Mouse (Mus musculus) hindbrain, postnatal 0 days (tissue): ENCODE results near the gene Arsj. TPM values are rescaled to one million over a fixed set of nuclear protein-coding genes. Genes with fewer than 3 reads are reported as not detected.
A peak's percentile ranks its signal among the peaks of the same experiment; 100 is the strongest.

Source experiments
- ATAC-seq: fragments of 200-750 bp; cut with Nextera tagmentation; 2 replicates; pipeline ENCODE4 v1.8.0; 2017; ENCODE audit warnings: mild to moderate bottlenecking, moderate TSS enrichment, moderate library complexity
- DNase-seq: peaks from one replicate; pipeline ENCODE4 v3.0.0-alpha.2; 2015; ENCODE audit warnings: low spot score
- H3K27ac ChIP-seq: fragments of 300-500 bp; sonication (generic); 2 replicates; pipeline ENCODE4 v1.5.1; 2014; ENCODE audit warnings: mild to moderate bottlenecking
- H3K27me3 ChIP-seq: fragments of 300-500 bp; sonication (generic); 2 replicates; pipeline ENCODE4 v1.6.1; 2014; ENCODE audit warnings: low read length, mixed read lengths; ENCODE audit not compliant: insufficient read depth
- H3K36me3 ChIP-seq: fragments of 300-500 bp; sonication (generic); 2 replicates; pipeline ENCODE4 v1.6.1; 2014; ENCODE audit warnings: low read length, mixed read lengths; ENCODE audit not compliant: insufficient read depth
- H3K4me1 ChIP-seq: fragments of 300-500 bp; sonication (generic); 2 replicates; pipeline ENCODE4 v1.6.1; 2014; ENCODE audit warnings: antibody characterized with exemption, low read length, mixed read lengths; ENCODE audit not compliant: insufficient read depth
- H3K4me2 ChIP-seq: fragments of 300-500 bp; sonication (generic); 2 replicates; pipeline ENCODE4 v1.6.1; 2014; ENCODE audit warnings: low read depth, mild to moderate bottlenecking, low read length, moderate library complexity, mixed read lengths
- H3K4me3 ChIP-seq: fragments of 300-500 bp; sonication (generic); 2 replicates; pipeline ENCODE4 v1.5.1; 2014; ENCODE audit warnings: low read length
- H3K9ac ChIP-seq: fragments of 300-500 bp; sonication (generic); replicated peaks from 2 replicates; pipeline ENCODE4 v1.6.1; 2014; ENCODE audit warnings: mild to moderate bottlenecking, low read length, moderate library complexity, mixed read lengths
- H3K9me3 ChIP-seq: fragments of 300-500 bp; sonication (generic); 2 replicates; pipeline ENCODE4 v1.6.1; 2016; ENCODE audit warnings: low read length, mixed read lengths
- CTCF ChIP-seq: IDR thresholded peaks from 2 replicates; pipeline ENCODE4 v1.5.1; 2016; ENCODE audit warnings: antibody characterized with exemption, control low read depth, low read depth
- WGBS: fragments of 180-500 bp; shearing (Covaris S2); extraction: QIAGEN DNeasy Blood & Tissue Kit; methylation state at CpG from one replicate; pipeline ENCODE4 v1.1.7; 2014; 5-methylcytosine and 5-hydroxymethylcytosine counted together
- polyA plus RNA-seq: library from polyadenylated mRNA; unstranded; fragments of >200 nt; fragmentation: Nextera tagmentation; extraction: Ambion mirVana; gene quantifications from 2 replicates; pipeline ENCODE4 v1.2.1, GENCODE M21; 2015
- total RNA-seq: library from RNA; depleted of rRNA; stranded (reverse); fragments of >200 nt; gene quantifications from 2 replicates; pipeline ENCODE4 v1.2.3, GENCODE M21; 2014

The Arsj gene
- total and polyA plus RNA-seq, 2 experiments from 2014 or later = 0.65 to 1.7 TPM

- no peak overlapping the region for H3K27ac ChIP-seq
- H3K27me3 ChIP-seq = no peaks in the 10 kb centered on the region
- 21% methylated on average over 3 of the region's 3 CpGs for WGBS
- DNase-seq (peak; percentile 82), ATAC-seq (peak; percentile 71)
- H3K4me1 ChIP-seq = no peaks in the 10 kb centered on the region
- H3K9me3 ChIP-seq = no peaks in the 10 kb centered on the region
- H3K4me2 ChIP-seq = no peak overlapping the region
- TF ChIP-seq CTCF = peak; percentile 82
- H3K36me3 ChIP-seq = no peaks in the 10 kb centered on the region
- no peak overlapping the region for H3K9ac ChIP-seq
- no peak overlapping the region for H3K4me3 ChIP-seq
Measured at GRCm38 (mm10) chr3:126402836-126403235, 39.4 kb downstream of the Arsj start.

GRCm38 (mm10) chr3:126404199-126404598 is 40.7 kb downstream of the Arsj start:
- H3K9me3 ChIP-seq = no peaks in the 10 kb centered on the region
- no peak overlapping the region for H3K9ac ChIP-seq
- no peaks in the 10 kb centered on the region for H3K36me3 ChIP-seq
- no peak overlapping the region for H3K4me2 ChIP-seq
- 87% methylated on average over 2 of the region's 2 CpGs for WGBS
- TF ChIP-seq CTCF = no peak
- H3K27me3 ChIP-seq = no peaks in the 10 kb centered on the region
- ATAC-seq (no peak), DNase-seq (no peak)
- no peak overlapping the region for H3K4me3 ChIP-seq
- H3K4me1 ChIP-seq = no peaks in the 10 kb centered on the region
- no peak overlapping the region for H3K27ac ChIP-seq

GRCm38 (mm10) chr3:126430524-126431064 is 67.1 kb downstream of the Arsj start:
- Histone ChIP-seq H3K36me3 (no peaks in the 10 kb centered on the region), H3K27me3 (no peaks in the 10 kb centered on the region), H3K4me3 (no peak overlapping the region), H3K4me1 (no peaks in the 10 kb centered on the region), H3K4me2 (no peak overlapping the region), H3K9ac (no peak overlapping the region), H3K27ac (no peak overlapping the region), H3K9me3 (no peaks in the 10 kb centered on the region)
- no peak for ATAC-seq
- no peak for DNase-seq
- WGBS = 83% methylated on average over 3 of the region's 3 CpGs
- no peak for TF ChIP-seq CTCF

- no peak for TF ChIP-seq CTCF
- H3K9me3 ChIP-seq = no peaks in the 10 kb centered on the region
- H3K36me3 ChIP-seq = no peaks in the 10 kb centered on the region
- no peak overlapping the region for H3K27ac ChIP-seq
- ATAC-seq (no peak), DNase-seq (no peak)
- H3K4me1 ChIP-seq = no peaks in the 10 kb centered on the region
- no peak overlapping the region for H3K4me3 ChIP-seq
- H3K4me2 ChIP-seq = no peak overlapping the region
- no peak overlapping the region for H3K9ac ChIP-seq
- H3K27me3 ChIP-seq = no peaks in the 10 kb centered on the region
- WGBS = 74% methylated on average over 6 of the region's 6 CpGs
Measured at GRCm38 (mm10) chr3:126439331-126439730, 75.8 kb downstream of the Arsj start.

GRCm38 (mm10) chr3:126449058-126449457 is 85.6 kb downstream of the Arsj start:
- Histone ChIP-seq H3K27ac (no peak overlapping the region), H3K4me2 (no peak overlapping the region), H3K4me1 (no peaks in the 10 kb centered on the region), H3K27me3 (no peaks in the 10 kb centered on the region), H3K9ac (no peak overlapping the region), H3K36me3 (no peaks in the 10 kb centered on the region), H3K4me3 (no peak overlapping the region), H3K9me3 (no peaks in the 10 kb centered on the region)
- WGBS = 62% methylated on average over 6 of the region's 6 CpGs
- no peak for TF ChIP-seq CTCF
- DNase-seq (no peak), ATAC-seq (no peak)

- DNase-seq = no peak
- Histone ChIP-seq H3K9me3 (no peaks in the 10 kb centered on the region), H3K36me3 (no peaks in the 10 kb centered on the region), H3K27me3 (no peaks in the 10 kb centered on the region), H3K4me1 (no peaks in the 10 kb centered on the region), H3K4me3 (no peak overlapping the region), H3K4me2 (no peak overlapping the region), H3K9ac (no peak overlapping the region), H3K27ac (no peak overlapping the region)
- 44% methylated on average over 2 of the region's 2 CpGs for WGBS
- ATAC-seq = no peak
- no peak for TF ChIP-seq CTCF
Measured at GRCm38 (mm10) chr3:126449515-126449914, 86.0 kb downstream of the Arsj start.

GRCm38 (mm10) chr3:126455787-126456482 is 92.5 kb downstream of the Arsj start:
- Histone ChIP-seq H3K27me3 (no peaks in the 10 kb centered on the region), H3K9me3 (no peaks in the 10 kb centered on the region), H3K4me2 (no peak overlapping the region), H3K27ac (no peak overlapping the region), H3K4me3 (no peak overlapping the region), H3K9ac (no peak overlapping the region), H3K36me3 (no peaks in the 10 kb centered on the region), H3K4me1 (no peaks in the 10 kb centered on the region)
- ATAC-seq = peak; percentile 43; the same call in 1 of the 2 replicates
- peak; percentile 50 for DNase-seq
- 52% methylated on average over 7 of the region's 7 CpGs for WGBS
- TF ChIP-seq CTCF = no peak
